24 mouse cellular contexts compared by ENCODE assay signal in the genomic region with DNA sequence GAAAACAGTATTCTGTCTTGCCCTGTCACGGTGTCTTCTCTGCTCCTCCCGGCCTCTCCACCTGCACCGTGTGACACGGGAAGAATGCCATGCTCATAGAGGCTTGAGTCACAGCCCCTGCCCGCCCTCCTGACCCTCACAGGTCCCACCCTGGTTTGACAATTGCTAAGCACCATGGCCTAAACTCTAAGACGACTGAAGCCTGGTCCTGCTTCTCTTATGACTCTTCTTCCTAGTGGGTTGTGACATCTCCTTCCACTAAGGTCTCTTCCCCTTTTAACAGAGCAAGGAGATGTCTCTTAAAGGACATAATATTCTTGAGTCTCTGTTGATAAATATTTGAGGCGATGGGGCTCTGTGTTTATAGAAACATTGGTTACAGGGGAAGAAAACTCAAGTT.
DNase-seq lines count a peak whose midpoint lies in the region; ATAC-seq and TF ChIP-seq lines count a peak whose summit lies in the region.
"Had no signal": no experiment of that assay in that cellular context is flagged by ENCODE, and none has a peak within 500 bp of the region (broad histone marks: within the 10 kb centered on the region; RNA-seq: fewer than 3 reads in every experiment).

No protein-coding gene starts in this region.

- H3K4me1 ChIP-seq in bone marrow, adult 2 months (ENCODE audit: control insufficient read depth, insufficient read depth, low read length): peaks cover 1% of the 10 kb centered on the region
- H3K4me1 ChIP-seq: embryonic facial prominence, embryonic 10.5 days; embryonic facial prominence, embryonic 12.5 days had no signal

- peak; percentile 82 for DNase-seq in heart, adult 11 months
- no peak for DNase-seq in heart, adult 9 months (ENCODE audit: low spot score in 2 of 2)
- no peak for DNase-seq in right cerebral cortex, postnatal 4 days
- no peak for DNase-seq in adipocyte (ENCODE audit: low spot score)
- no peak for DNase-seq in layer of hippocampus, adult 18-20 months (ENCODE audit: low spot score in 2 of 2)
- DNase-seq: adrenal gland, adult 2 months; adrenal gland, postnatal 10 days; adrenal gland, postnatal 25 days; B cell, adult 2 months; cerebellum, adult 11-12 months; cerebellum, adult 2 months; cerebellum, adult 9-10 months; cerebellum, postnatal 25 days had no signal

- TF ChIP-seq POLR2A in bone marrow, adult 2 months (IDR thresholded peaks at IDR 0.05; ENCODE audit: borderline replicate concordance, control insufficient read depth, low read depth, low read length): no peak

- peak overlapping the region; percentile 64 for H3K27ac ChIP-seq in bone marrow, adult 2 months (ENCODE audit: control insufficient read depth, insufficient read depth, low read depth, low read length, poor library complexity)
- H3K27ac ChIP-seq: embryonic facial prominence, embryonic 10.5 days; embryonic facial prominence, embryonic 12.5 days; forebrain, embryonic 12.5 days had no signal

- 48% methylated on average over 7 of the region's 7 CpGs for WGBS in bone marrow, adult 2 months

- H3K4me3 ChIP-seq in bone marrow, adult 2 months (replicated peaks; ENCODE audit: control insufficient read depth, low read depth, low read length): no peak overlapping the region
- H3K4me3 ChIP-seq: embryonic facial prominence, embryonic 10.5 days; embryonic facial prominence, embryonic 12.5 days; forebrain, embryonic 12.5 days had no signal

- no peak for TF ChIP-seq CTCF in bone marrow, adult 2 months (IDR thresholded peaks at IDR 0.05; ENCODE audit: control insufficient read depth, insufficient read depth, low read length)

- ATAC-seq in megakaryocyte, adult 5-6 weeks (ENCODE audit: poor library complexity, severe bottlenecking): peak; percentile 69
- ATAC-seq in monocyte, adult 5-6 weeks (replicated peaks; ENCODE audit: insufficient number of reproducible peaks, low FRiP score, low TSS enrichment, poor library complexity, severe bottlenecking): peak; percentile 37; the same call in 1 of the 2 replicates
- ATAC-seq: activated CD4-positive, CD25-positive, alpha-beta regulatory T cell, adult 4 months; CD4-positive, CD25-positive, alpha-beta regulatory T cell, adult 4 months; forebrain, embryonic 14.5 days; forebrain, embryonic 16.5 days; Patski had no signal
